Mouse (Mus musculus) lung, adult 2 months (tissue): ENCODE measurements around the gene Syn3.

Source experiments
- CTCF ChIP-seq: fragments of 200-500 bp; IDR thresholded peaks from 2 replicates; pipeline ENCODE4 v1.5.1; 2011; ENCODE audit warnings: mild to moderate bottlenecking, low read length, control low read depth; ENCODE audit not compliant: insufficient read depth
- POLR2A ChIP-seq: fragments of 200-500 bp; IDR thresholded peaks from 2 replicates; pipeline ENCODE4 v1.6.1; 2011; ENCODE audit warnings: low read depth, mild to moderate bottlenecking, control low read depth, low read length, borderline replicate concordance; ENCODE audit errors: extremely low read depth

GRCm38 (mm10) chr10:86321194-86321593 is 177.5 kb downstream of the Syn3 start:
- TF ChIP-seq CTCF (no peak), POLR2A (no peak)
